Mouse (Mus musculus) layer of hippocampus, postnatal 36 days (tissue): ENCODE measurements at regions not wholly inside any gene's neighbourhood (a gene's known extent, or its start where the extent isn't known, plus 50 kb on each side); places are given as distances from the start of the nearest gene placed in this dataset.

Source experiments
- DNase-seq, 2 experiments: peaks; one replicate each; pipeline ENCODE4 v3.0.0; 2022

DNA sequence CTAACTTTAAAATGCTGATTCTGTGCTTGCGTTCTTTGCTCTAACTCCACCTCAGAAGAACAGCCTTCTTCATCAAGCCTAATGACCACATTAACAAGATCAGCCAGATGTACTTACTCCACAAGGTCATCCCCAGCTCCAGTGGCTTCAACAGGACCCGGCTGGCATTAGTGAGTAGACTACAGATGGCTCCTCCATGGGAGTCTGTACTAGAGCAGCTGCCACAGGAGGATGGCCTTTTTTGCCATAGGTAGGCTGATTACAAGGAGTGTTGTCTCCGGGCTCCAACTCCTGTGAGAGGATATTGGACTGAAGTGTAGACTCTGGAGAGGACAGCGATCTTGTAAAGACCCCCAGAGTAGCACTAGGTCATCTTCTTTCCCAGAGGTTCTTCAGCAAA is 729.7 kb downstream of the Galc start:
- DNase-seq: no peak

- no peak for DNase-seq
Observed at GRCm38 (mm10) chr12:97525931-97526330, 733.3 kb downstream of the Galc start.

- DNase-seq: no peak
Observed at GRCm38 (mm10) chr12:97519834-97520489, 739.3 kb downstream of the Galc start.

DNA sequence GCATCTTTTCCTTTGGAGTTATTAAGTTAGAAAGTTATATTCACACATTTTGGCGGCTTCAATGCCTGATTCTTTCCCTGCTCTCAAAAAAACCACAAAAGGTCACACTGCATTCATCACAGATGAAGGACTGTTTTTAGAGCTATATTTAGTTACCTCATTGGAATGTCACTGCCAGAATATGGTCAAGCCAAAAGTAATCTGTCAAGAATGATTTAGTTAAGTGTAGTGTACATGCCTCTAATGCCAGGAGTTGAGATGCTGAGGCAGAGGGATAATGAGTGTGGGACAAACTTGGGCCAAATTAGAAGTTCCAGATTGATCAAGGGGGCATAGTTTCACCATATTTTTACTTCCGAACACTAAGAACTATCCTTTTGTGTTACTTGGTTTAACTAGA is 741.7 kb downstream of the Galc start:
- DNase-seq: no peak

- DNase-seq: no peak
Observed at GRCm38 (mm10) chr12:97515805-97516204, 743.5 kb downstream of the Galc start.

DNA sequence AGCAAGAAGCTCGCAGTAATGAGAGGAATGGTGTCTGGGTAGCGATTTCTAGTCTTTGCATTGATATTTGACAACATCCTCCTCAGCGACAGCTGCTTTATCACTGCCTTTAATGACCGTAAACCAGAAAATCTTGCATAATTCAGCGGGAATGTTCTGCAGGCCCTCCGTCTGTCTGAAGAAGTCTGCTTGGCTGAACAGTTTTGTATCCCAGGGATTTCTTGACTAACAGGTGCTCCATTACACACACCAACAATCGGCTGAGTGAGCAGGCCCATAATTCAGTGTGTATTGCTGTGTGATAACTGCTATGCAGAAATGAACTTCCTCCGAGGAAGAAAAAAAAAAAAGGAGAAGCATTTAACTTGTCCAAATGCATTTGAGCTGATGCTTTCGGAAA is 747.4 kb downstream of the Galc start:
- DNase-seq: peak; percentile 4

GRCm38 (mm10) chr12:97501441-97501840 is 757.8 kb downstream of the Galc start:
- no peak for DNase-seq

DNA sequence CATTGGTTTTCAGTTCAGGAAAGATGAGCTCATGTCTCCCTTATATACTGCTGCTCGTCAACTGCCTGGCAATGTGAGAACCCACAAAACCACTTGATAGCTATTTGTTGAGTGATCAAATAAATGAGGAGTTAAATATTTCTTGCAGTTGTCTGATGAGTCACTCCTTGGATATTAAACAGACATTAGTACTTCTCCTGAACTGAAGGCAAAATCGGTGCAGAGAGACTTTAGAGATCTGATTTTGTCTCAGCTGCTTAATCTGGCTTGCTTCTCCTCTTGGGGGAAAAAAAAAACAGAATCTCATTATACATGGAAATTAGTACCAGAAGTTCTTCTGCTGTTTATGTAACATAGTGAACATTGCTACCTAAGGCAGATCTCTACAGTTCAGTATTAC is 775.7 kb downstream of the Galc start:
- DNase-seq: no peak

- no peak for DNase-seq
Observed at GRCm38 (mm10) chr12:97476466-97477250, 782.6 kb downstream of the Galc start.

GRCm38 (mm10) chr12:97475751-97476150 is 783.5 kb downstream of the Galc start:
- DNase-seq: no peak

DNA sequence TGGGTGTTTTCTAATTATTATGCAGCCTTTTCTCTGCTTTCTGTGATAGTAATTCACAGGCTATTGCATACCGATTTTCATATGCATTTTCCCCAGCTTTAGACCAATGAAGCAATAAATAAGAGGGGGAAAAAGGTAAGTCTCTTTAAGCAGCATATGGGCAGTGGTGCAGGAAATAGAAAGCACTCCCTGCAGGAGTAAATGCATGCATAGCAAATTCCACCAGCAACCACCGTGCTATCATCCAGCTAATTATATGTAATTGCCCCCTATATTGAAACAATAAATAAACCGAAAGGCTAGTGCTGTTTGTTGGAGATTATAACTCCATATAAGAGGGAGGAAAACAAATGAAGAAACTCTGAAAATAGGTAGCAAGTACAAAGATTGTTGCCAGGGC is 790.1 kb downstream of the Galc start:
- DNase-seq: no peak

- DNase-seq: no peak
Observed at GRCm38 (mm10) chr12:97436141-97436540, 823.1 kb downstream of the Galc start.

DNA sequence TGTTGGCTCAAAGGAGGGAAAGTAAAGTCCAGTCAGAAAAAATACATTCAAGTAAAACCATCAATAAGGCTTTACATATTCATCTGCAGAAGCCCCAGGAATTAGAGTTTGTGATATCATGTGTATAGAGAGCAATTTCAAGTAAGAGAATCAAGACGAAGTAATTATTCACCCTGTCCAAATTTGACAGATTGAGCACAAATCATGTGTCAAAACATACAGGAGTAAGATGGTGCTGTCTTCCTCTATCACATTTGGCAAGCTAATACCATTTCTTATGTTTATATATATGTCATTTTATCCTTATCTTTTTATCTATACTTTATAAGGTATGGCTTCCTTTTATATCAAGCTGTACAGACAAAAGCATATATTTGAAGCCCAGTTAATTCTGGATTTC is 825.2 kb downstream of the Galc start:
- DNase-seq: no peak

- DNase-seq: no peak
Observed at GRCm38 (mm10) chr12:97432704-97433103, 826.6 kb downstream of the Galc start.

DNA sequence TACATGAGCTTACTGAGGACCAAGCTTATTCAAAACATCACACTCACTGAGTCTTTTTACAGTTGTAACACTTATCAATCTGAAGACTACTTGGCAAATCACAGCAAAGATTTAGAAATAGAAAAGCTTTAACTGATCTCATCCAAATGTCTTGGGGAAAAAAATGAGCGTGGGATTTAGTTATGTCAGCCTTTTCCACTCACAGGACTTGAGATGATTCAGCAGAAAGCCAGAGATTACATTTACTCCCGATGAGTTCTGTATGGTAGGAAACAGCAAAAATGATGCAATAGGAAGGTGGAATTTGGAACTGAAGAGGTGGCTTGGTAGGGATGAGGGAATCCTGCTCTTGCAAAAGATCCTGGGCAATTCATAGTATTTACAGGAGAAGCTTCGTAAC is 831.0 kb downstream of the Galc start:
- no peak for DNase-seq

- DNase-seq: no peak
Observed at GRCm38 (mm10) chr12:97424726-97425125, 834.5 kb downstream of the Galc start.

DNA sequence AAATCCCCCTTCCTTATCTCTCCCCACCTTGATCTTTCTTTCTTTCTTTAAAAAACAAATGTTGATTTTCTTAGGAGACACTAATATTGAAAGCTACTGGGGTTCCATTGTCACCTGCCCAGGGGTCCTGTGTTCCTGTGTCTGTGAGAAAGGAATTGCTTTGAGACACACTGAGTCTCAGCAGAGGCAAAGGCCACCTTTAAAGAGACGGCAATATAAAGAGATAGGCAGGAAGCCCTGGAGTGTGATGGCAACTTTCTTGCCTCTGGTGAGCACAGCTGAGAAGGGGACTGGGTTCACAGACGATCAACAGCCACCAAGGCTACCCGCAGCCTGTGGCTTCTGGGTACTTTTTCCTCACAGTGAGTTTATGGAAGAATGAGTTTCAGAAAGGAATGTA is 855.8 kb downstream of the Galc start:
- no peak for DNase-seq

DNA sequence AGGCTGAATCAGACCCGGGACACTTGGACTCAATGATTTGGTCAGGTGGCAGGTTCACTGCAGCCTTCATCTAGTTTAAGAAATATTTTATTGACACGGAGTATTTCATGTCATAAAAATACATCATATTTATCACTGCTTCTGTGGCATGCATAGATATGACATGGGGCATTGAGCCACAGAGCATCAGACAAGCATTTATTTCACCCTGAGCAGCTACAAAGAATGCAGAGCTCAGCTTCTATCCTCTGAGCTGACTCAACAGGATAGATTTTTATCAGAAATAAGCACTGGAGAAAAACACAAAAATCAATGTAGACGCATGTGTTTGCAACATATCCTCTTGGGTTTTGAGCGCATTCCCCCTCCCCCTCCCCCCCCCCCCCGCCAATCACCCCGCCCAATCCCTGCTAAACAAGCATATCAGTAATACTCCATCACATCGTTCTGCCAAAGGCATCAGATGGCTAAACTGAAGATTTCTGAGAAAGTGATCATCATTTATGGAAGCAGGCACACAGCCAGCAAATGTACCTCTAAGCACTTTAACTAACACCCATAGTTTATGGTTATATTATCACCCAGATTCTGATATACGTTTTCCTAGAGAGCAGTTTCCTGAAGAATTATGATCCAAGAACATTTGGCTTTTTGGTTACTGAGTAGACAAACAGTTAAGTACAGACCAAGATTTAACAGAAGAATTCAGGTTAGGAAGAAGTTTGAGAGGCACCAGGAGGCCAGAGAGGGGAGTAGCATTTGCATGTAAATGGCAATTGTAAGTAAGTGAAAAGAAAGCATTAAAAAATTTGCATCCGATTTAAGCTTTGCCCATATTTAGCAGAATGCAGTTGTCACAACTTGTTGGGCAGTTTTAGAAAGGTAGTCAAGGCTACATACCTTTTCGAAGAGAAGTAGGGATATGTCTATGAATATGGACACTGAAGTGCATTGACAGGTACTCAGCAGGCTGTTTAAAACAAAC is 856.6 kb downstream of the Galc start:
- DNase-seq: no peak

- no peak for DNase-seq
Observed at GRCm38 (mm10) chr12:97398582-97398945, 860.7 kb downstream of the Galc start.

DNA sequence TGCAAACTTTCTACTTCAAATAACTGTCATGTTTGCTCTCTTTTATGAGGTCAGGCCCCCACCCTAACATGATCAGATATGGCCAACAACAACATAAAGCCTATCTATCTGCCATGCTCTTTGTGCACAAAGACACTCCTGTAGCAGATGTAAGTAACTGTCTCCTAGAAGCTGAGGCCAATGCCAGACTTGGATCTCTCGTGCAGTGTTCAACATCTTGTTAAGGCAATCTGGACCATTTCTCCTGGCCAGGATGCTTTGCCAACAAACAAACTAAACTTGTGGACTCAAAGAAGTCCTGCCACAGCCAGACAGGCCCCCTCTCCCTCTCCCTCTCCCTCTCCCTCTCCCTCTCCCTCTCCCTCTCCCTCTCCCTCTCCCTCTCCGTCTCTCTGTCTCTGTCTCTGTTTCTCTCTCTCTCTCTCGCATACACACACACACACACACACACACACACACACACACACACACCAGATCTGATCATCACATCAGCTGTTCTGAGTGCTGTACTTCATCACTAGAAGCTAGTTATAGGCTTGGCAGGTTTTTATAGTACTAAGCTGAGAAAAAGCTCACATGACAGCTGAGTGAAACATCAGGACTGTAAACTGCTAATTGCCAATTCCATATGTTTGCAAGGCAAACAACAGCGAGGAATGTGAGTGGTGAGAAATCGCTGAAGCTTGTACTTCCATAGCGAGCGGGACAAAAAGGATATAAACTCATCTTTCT is 861.2 kb downstream of the Galc start:
- no peak for DNase-seq

DNA sequence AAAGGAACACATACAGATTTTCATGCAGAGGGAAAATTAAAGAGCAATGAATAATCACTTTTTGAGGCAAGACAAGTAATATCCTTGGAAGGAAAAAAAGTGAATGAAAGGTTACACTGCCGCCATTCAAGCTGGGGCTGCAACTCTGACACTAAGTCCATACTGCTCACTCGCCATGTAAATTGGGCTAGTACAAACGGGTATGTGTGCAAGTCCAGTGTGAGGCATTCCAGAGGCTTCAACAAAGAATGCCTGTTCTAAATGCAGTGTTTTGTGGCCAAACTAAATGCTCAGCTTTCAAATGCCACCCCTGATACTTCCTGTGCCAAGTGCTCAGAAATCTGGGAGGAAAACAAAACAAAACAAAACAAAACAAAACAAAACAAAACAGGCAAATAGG is 897.5 kb downstream of the Galc start:
- DNase-seq: no peak

DNA sequence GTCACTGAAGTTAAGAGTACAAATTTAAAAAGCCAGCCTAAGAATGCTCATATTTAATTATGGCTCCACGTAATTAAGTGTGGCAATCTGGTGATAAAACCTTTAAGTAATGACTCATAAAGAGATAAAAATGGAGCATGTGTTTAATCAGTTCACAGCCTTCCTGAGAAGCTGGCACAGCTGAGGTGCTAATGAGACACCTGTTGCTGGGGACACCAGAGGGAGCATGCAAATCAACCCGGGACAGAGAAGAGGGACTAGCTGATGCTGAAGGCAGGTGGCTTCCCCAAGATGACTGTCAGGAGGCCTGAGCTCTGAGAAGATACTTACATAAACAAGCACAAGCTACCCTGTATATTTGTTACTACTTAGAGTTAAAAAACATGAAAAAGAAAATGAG is 898.6 kb downstream of the Galc start:
- DNase-seq: peak; percentile 25 to 40
